Mouse (Mus musculus) forebrain, postnatal 0 days (tissue): ENCODE data around the gene Nmur2. TPM values are rescaled to one million over a fixed set of nuclear protein-coding genes. Genes with fewer than 3 reads are reported as not detected.
A peak's percentile ranks its signal among the peaks of the same experiment; 100 is the strongest.

Experiments
- ATAC-seq: fragments of 200-750 bp; cut with Nextera tagmentation; 2 replicates; pipeline ENCODE4 v1.8.0; 2017; ENCODE audit warnings: mild to moderate bottlenecking, moderate library complexity
- DNase-seq: peaks from one replicate; pipeline ENCODE4 v3.0.0-alpha.2; 2015
- H3K27ac ChIP-seq: fragments of 300-500 bp; sonication (generic); 2 replicates; pipeline ENCODE4 v1.5.1; 2014; ENCODE audit warnings: low read depth, mild to moderate bottlenecking, antibody characterized with exemption, low read length, moderate library complexity, mixed read lengths
- H3K27me3 ChIP-seq: fragments of 300-500 bp; sonication (generic); 2 replicates; pipeline ENCODE4 v1.6.1; 2014; ENCODE audit warnings: mild to moderate bottlenecking, low read length, mixed read lengths; ENCODE audit not compliant: insufficient read depth
- H3K36me3 ChIP-seq: fragments of 300-500 bp; sonication (generic); 2 replicates; pipeline ENCODE4 v1.6.1; 2014; ENCODE audit warnings: mild to moderate bottlenecking, moderate library complexity; ENCODE audit not compliant: insufficient read depth
- H3K4me1 ChIP-seq: fragments of 300-500 bp; sonication (generic); 2 replicates; pipeline ENCODE4 v1.6.1; 2014; ENCODE audit warnings: antibody characterized with exemption; ENCODE audit not compliant: insufficient read depth
- H3K4me2 ChIP-seq: fragments of 300-500 bp; sonication (generic); 2 replicates; pipeline ENCODE4 v1.6.1; 2014; ENCODE audit warnings: low read depth, mild to moderate bottlenecking, moderate library complexity
- H3K4me3 ChIP-seq: fragments of 300-500 bp; sonication (generic); 2 replicates; pipeline ENCODE4 v1.5.1; 2014; ENCODE audit warnings: low read depth, low read length, mixed read lengths
- H3K9ac ChIP-seq: fragments of 300-500 bp; sonication (generic); 2 replicates; pipeline ENCODE4 v1.6.1; 2014; ENCODE audit warnings: mild to moderate bottlenecking
- H3K9me3 ChIP-seq: fragments of 300-500 bp; sonication (generic); 2 replicates; pipeline ENCODE4 v1.6.1; 2016; ENCODE audit warnings: low read length
- CTCF ChIP-seq: sonication (generic); IDR thresholded peaks from 2 replicates; pipeline ENCODE4 v1.5.1; 2016; ENCODE audit warnings: antibody characterized with exemption, control low read depth, low read depth
- WGBS: fragments of 180-500 bp; shearing (Covaris S2); extraction: QIAGEN DNeasy Blood & Tissue Kit; methylation state at CpG from one replicate; pipeline ENCODE4 v1.1.7; 2014; 5-methylcytosine and 5-hydroxymethylcytosine counted together
- polyA plus RNA-seq: library from polyadenylated mRNA; unstranded; fragments of >200 nt; fragmentation: Nextera tagmentation; extraction: Ambion mirVana; gene quantifications from 2 replicates; pipeline ENCODE4 v1.2.1, GENCODE M21; 2015
- total RNA-seq: library from RNA; depleted of rRNA; stranded (reverse); fragments of >200 nt; gene quantifications from 2 replicates; pipeline ENCODE4 v1.2.3, GENCODE M21; 2014

Gene Nmur2
- total and polyA plus RNA-seq, 2 experiments from 2014 or later = 0.10 to 0.15 TPM

DNA sequence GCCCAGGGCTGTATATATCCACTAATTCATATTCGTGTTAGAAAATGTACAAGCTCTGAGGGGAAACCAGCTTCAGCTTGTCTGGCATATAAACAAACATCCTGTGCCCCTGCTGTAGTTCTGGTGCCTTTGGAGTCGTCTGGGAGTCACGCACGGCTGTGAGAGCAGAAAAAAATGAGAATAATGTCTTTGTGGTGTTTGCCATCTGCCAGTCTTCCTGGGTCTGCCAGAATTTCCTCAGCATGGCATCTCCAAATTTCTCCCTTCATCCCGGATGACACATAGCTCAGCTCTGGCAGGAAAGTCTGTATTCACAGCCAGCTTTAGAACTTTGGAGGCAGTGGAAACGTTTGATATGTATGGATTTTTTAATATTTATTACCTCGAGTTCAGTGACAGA is 13.6 kb upstream of the Nmur2 start:
- TF ChIP-seq CTCF = no peak
- 46% methylated on average over 7 of the region's 7 CpGs for WGBS
- Histone ChIP-seq H3K4me3 (no peak overlapping the region), H3K4me2 (no peak overlapping the region), H3K9me3 (no peaks in the 10 kb centered on the region), H3K27ac (no peak overlapping the region), H3K27me3 (no peaks in the 10 kb centered on the region), H3K4me1 (no peaks in the 10 kb centered on the region), H3K36me3 (no peaks in the 10 kb centered on the region), H3K9ac (no peak overlapping the region)
- ATAC-seq (peak; percentile 91), DNase-seq (peak; percentile 66)

DNA sequence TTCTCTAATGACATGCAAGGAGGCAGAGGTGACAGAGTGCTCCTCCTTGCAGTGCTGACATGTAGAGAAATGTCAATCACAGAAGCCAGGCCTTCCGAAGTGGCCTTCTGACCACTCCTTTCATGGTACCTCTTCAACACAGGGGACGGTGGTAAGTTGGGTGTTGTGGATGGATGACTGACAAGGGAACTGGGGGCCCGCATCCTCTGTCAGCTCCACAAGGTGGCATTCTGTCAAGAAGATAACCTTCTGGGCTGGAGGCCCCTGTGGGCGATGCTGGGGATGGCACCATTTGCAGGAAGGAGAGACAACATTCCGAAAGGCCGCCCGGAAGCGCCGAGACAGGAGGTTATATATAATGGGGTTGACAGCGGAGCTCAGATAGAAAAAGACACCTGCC is 14.0 kb downstream of the Nmur2 start:
- H3K4me2 ChIP-seq = no peak overlapping the region
- H3K9ac ChIP-seq = no peak overlapping the region
- no peaks in the 10 kb centered on the region for H3K9me3 ChIP-seq
- 84% methylated on average over 10 of the region's 10 CpGs for WGBS
- H3K36me3 ChIP-seq = no peaks in the 10 kb centered on the region
- peaks cover 3% of the 10 kb centered on the region; the same call in 1 of the 2 replicates for H3K4me1 ChIP-seq
- TF ChIP-seq CTCF = peak; percentile 22; the same call in 1 of the 2 replicates
- H3K4me3 ChIP-seq = no peak overlapping the region
- DNase-seq = no peak
- no peak for ATAC-seq
- no peak overlapping the region for H3K27ac ChIP-seq
- no peaks in the 10 kb centered on the region; the same call in 1 of the 2 replicates for H3K27me3 ChIP-seq

DNA sequence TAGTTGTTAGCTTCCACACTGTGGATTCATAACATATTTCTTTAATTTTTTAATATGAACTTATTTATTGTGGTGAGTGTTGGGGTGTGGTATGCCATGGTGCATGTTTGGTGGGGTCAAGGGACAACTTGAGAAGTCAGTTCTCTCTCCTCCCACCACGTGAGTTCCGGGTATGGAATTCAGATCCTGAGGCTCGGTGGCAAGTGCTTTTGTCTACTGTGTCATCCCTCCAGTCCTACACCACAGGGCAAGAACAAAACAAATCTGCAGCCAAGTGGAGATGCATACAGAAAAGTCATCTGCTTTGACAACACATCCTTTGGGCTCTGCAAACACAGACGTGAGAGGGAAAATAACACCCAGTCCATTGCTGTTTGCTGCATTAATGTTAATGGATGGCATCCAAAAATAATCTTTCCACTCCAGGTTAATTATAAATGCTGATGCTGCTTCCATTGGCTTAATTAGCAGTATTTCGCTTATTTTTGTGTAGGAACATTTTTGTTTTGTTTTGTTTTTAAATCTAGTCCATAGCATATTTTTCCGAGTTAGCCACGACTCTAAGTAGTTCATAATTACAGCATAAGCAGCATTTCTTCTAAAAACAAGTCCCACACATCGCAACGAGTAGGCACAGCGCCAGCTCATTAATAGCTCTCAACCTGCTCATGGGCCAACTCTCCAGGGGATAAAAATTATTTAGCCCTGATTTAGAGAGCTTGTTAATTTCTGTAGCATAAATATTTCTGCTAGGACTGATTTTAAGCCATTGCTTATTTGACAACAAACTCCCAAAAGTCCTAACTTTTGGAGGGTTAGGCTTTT is 14.9 kb downstream of the Nmur2 start:
- no peak for ATAC-seq
- WGBS = 22% methylated on average over 10 of the region's 10 CpGs

DNA sequence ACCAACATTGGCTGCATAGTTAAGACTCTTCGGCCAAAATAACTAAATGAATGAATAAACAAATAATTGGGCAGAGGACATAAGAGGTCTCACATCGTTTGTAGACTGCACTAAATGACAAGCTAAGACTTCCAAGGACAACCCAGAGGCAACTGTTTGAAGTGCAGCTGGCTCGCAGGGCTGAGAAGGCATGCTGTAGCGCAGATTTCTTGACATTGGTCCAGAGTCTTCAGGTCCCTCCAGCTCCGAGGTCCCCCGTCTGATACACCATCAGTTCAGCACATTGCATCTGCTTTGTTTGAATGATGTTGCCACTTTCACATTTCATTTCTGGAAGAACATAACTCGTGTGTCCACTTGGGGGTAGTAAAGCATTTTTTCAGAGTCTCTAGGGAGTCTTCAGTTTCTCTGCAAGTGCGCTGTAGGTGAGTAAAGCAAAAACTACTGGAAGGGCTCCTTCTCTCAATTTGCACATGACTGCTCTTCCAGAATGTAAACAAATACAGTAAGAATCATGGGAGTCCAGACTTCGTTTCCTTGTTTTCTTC is 27.2 kb downstream of the Nmur2 start:
- Histone ChIP-seq H3K4me2 (no peak overlapping the region), H3K4me3 (no peak overlapping the region), H3K36me3 (no peaks in the 10 kb centered on the region), H3K9ac (no peak overlapping the region), H3K27ac (no peak overlapping the region), H3K27me3 (no peaks in the 10 kb centered on the region), H3K9me3 (no peaks in the 10 kb centered on the region), H3K4me1 (no peaks in the 10 kb centered on the region)
- peak; percentile 39 for DNase-seq
- ATAC-seq = peak; percentile 29; the same call in 1 of the 2 replicates
- 48% methylated on average over 9 of the region's 9 CpGs for WGBS
- TF ChIP-seq CTCF = peak; percentile 62

More for the DNA sequence above, 14.9 kb downstream of the Nmur2 start:
- H3K9me3 ChIP-seq = no peaks in the 10 kb centered on the region
- H3K4me1 ChIP-seq = peaks cover 3% of the 10 kb centered on the region; the same call in 1 of the 2 replicates
- no peak overlapping the region for H3K4me3 ChIP-seq
- no peak overlapping the region for H3K9ac ChIP-seq
- TF ChIP-seq CTCF = no peak
- no peak overlapping the region; the same call in 1 of the 2 replicates for H3K4me2 ChIP-seq
- DNase-seq = peak; percentile 61
- no peaks in the 10 kb centered on the region for H3K36me3 ChIP-seq
- no peak overlapping the region for H3K27ac ChIP-seq
- no peaks in the 10 kb centered on the region; the same call in 1 of the 2 replicates for H3K27me3 ChIP-seq

DNA sequence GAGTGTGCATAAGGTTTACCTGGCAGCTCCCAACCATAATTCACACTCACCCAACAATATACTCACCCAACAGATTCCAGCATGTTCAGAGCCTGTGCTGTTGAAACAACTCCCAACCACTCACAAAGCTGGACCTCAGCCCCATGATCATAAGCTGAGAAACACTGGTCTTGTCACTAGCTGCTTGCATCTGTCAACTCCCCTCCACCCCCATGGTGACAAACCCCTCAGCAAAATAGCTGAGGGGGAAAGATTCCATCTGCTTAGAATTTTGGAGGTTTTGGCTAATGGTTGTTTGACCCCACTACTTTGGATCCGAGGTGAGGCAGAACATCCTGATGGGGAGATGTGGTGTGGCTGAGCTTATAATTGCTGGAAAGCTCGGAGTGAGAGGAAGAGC is 28.4 kb downstream of the Nmur2 start:
- Histone ChIP-seq H3K27ac (no peak overlapping the region), H3K4me1 (no peaks in the 10 kb centered on the region), H3K4me2 (no peak overlapping the region), H3K9me3 (no peaks in the 10 kb centered on the region), H3K36me3 (no peaks in the 10 kb centered on the region), H3K9ac (no peak overlapping the region), H3K27me3 (no peaks in the 10 kb centered on the region), H3K4me3 (no peak overlapping the region)
- DNase-seq = no peak
- no peak for TF ChIP-seq CTCF
- 65% methylated on average over 2 of the region's 2 CpGs for WGBS
- ATAC-seq = no peak

DNA sequence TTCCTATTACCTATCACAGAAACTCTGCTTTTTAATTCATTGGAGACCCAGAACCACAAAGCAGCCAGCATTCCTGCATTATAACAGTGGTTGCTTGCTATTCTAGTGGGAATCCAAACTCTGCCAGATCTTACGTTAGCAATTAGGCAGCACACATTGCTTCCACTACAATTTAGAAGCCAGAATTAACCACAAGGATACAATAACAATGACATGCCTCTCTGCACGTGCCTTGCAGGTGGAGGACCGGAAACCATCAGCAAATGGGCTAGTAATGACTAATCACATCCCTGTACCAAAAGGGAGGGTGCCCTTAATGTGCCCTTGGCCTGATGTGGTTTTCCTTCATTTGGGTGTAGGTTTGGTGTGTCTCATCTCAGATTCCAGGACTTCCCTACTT is 32.5 kb downstream of the Nmur2 start:
- Histone ChIP-seq H3K9ac (no peak overlapping the region), H3K27me3 (no peaks in the 10 kb centered on the region), H3K9me3 (no peaks in the 10 kb centered on the region), H3K27ac (no peak overlapping the region), H3K36me3 (no peaks in the 10 kb centered on the region), H3K4me2 (no peak overlapping the region), H3K4me3 (no peak overlapping the region), H3K4me1 (no peaks in the 10 kb centered on the region)
- ATAC-seq (no peak), DNase-seq (no peak)
- 45% methylated on average over 3 of the region's 3 CpGs for WGBS
- TF ChIP-seq CTCF = no peak

DNA sequence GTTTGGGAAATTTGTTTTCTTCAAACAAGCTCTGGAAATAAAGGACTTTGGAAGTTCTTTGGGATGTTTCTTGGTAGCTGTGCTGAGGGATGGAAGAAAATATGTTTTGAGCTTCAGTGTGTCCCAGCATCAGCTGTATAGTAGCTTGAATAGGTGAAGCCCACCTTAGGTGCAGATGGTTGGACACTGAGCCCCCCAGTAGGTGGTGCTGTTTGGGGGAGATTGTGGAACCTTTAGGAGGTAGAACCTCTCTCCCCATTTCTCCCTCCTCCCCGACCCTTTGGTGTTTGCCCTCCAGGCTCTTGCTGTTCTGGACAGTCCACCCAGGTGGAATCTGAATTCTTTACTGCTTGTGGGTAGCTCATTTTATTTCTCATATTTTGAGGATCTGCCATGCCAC is 48.0 kb downstream of the Nmur2 start:
- WGBS = 50% methylated on average over 1 of the region's 1 CpGs
- Histone ChIP-seq H3K4me3 (no peak overlapping the region), H3K4me1 (no peaks in the 10 kb centered on the region), H3K9me3 (no peaks in the 10 kb centered on the region), H3K27me3 (no peaks in the 10 kb centered on the region), H3K36me3 (no peaks in the 10 kb centered on the region), H3K27ac (no peak overlapping the region), H3K4me2 (no peak overlapping the region), H3K9ac (no peak overlapping the region)
- DNase-seq (no peak), ATAC-seq (no peak)
- TF ChIP-seq CTCF = no peak
